Mouse (Mus musculus) embryonic facial prominence, embryonic 12.5 days (tissue): ENCODE measurements around the gene Ppp3r2. TPM values are rescaled to one million over a fixed set of nuclear protein-coding genes. Genes with fewer than 3 reads are reported as not detected.

Source experiments
- ATAC-seq: fragments of 200-750 bp; cut with Nextera tagmentation; 2 replicates; pipeline ENCODE4 v1.8.0; 2017; ENCODE audit not compliant: insufficient number of reproducible peaks, insufficient read depth, low FRiP score, low TSS enrichment
- H3K27ac ChIP-seq: fragments of 300-500 bp; sonication (generic); 2 replicates; pipeline ENCODE4 v1.5.1; 2016; ENCODE audit warnings: mild to moderate bottlenecking
- H3K27me3 ChIP-seq: fragments of 300-500 bp; sonication (generic); 2 replicates; pipeline ENCODE4 v1.6.1; 2016; ENCODE audit warnings: mild to moderate bottlenecking, moderate library complexity
- H3K36me3 ChIP-seq: fragments of 300-500 bp; sonication (generic); 2 replicates; pipeline ENCODE4 v1.6.1; 2016; ENCODE audit warnings: mild to moderate bottlenecking
- H3K4me1 ChIP-seq: fragments of 300-500 bp; sonication (generic); 2 replicates; pipeline ENCODE4 v1.6.1; 2016
- H3K4me2 ChIP-seq: fragments of 300-500 bp; sonication (generic); replicated peaks from 2 replicates; pipeline ENCODE4 v1.6.1; 2016; ENCODE audit warnings: mild to moderate bottlenecking, moderate library complexity
- H3K4me3 ChIP-seq: fragments of 300-500 bp; sonication (generic); 2 replicates; pipeline ENCODE4 v1.5.1; 2016; ENCODE audit warnings: mild to moderate bottlenecking
- H3K9ac ChIP-seq: fragments of 300-500 bp; sonication (generic); 2 replicates; pipeline ENCODE4 v1.6.1; 2016; ENCODE audit warnings: mild to moderate bottlenecking, moderate library complexity
- H3K9me3 ChIP-seq: fragments of 300-500 bp; sonication (generic); 2 replicates; pipeline ENCODE4 v1.6.1; 2016; ENCODE audit warnings: mild to moderate bottlenecking, moderate library complexity
- WGBS: fragments of 180-500 bp; shearing (Covaris S2); methylation state at CpG from one replicate; pipeline ENCODE4 v1.1.7; 2016; 5-methylcytosine and 5-hydroxymethylcytosine counted together
- polyA plus RNA-seq: library from polyadenylated mRNA; unstranded; fragments of >200 nt; fragmentation: Nextera tagmentation; extraction: Ambion mirVana; gene quantifications from 2 replicates; pipeline ENCODE4 v1.2.1, GENCODE M21; 2016

Ppp3r2 gene
- polyA plus RNA-seq, 1 experiment from 2014 or later, result 0.17 TPM

- Histone ChIP-seq H3K36me3 (peaks cover 45% of the 10 kb centered on the region), H3K4me3 (no peak overlapping the region), H3K4me2 (no peak overlapping the region), H3K4me1 (no peaks in the 10 kb centered on the region), H3K27ac (no peak overlapping the region), H3K9me3 (no peaks in the 10 kb centered on the region), H3K9ac (no peak overlapping the region), H3K27me3 (no peaks in the 10 kb centered on the region)
- WGBS, result 96% methylated on average over 1 of the region's 1 CpGs
- ATAC-seq, result no peak
Observed at GRCm38 (mm10) chr4:49659421-49659820, 22.4 kb downstream of the Ppp3r2 start.

GRCm38 (mm10) chr4:49639913-49640312, 41.9 kb downstream of the Ppp3r2 start:
- no peaks in the 10 kb centered on the region for H3K27me3 ChIP-seq
- no peak overlapping the region for H3K4me2 ChIP-seq
- H3K9me3 ChIP-seq, result no peaks in the 10 kb centered on the region
- no peak overlapping the region for H3K9ac ChIP-seq
- H3K27ac ChIP-seq, result no peak overlapping the region
- peaks cover 60% of the 10 kb centered on the region for H3K36me3 ChIP-seq
- WGBS, result 79% methylated on average over 2 of the region's 2 CpGs
- no peak for ATAC-seq
- H3K4me1 ChIP-seq, result no peaks in the 10 kb centered on the region
- no peak overlapping the region for H3K4me3 ChIP-seq

GRCm38 (mm10) chr4:49637821-49638220, 44.0 kb downstream of the Ppp3r2 start:
- ATAC-seq, result no peak
- H3K27me3 ChIP-seq, result no peaks in the 10 kb centered on the region
- no peak overlapping the region for H3K4me3 ChIP-seq
- H3K9me3 ChIP-seq, result no peaks in the 10 kb centered on the region
- 93% methylated on average over 11 of the region's 11 CpGs for WGBS
- 0 out of 2 replicates have a peak, but pooled peaks cover 6% of the 10 kb centered on the region for H3K4me1 ChIP-seq
- no peak overlapping the region for H3K4me2 ChIP-seq
- no peak overlapping the region for H3K9ac ChIP-seq
- H3K27ac ChIP-seq, result no peak overlapping the region
- peaks cover 51% of the 10 kb centered on the region for H3K36me3 ChIP-seq

GRCm38 (mm10) chr4:49632139-49632481, 49.7 kb downstream of the Ppp3r2 start:
- Histone ChIP-seq H3K9me3 (no peaks in the 10 kb centered on the region), H3K27ac (peak overlapping the region; percentile 91), H3K27me3 (no peaks in the 10 kb centered on the region), H3K4me2 (peak overlapping the region; percentile 54), H3K4me3 (peak overlapping the region; percentile 84), H3K9ac (peak overlapping the region; percentile 84), H3K36me3 (peaks cover 25% of the 10 kb centered on the region), H3K4me1 (0 out of 2 replicates have a peak, but pooled peaks cover 6% of the 10 kb centered on the region)
- ATAC-seq, result peak; percentile 74; the same call in 1 of the 2 replicates
- 1% methylated on average over 30 of the region's 30 CpGs for WGBS

GRCm38 (mm10) chr4:49631319-49632138, 50.3 kb downstream of the Ppp3r2 start, which contains the start of gene Rnf20:
Gene Rnf20, plus strand, starts transcription at chr4:49632006.
- Histone ChIP-seq H3K9ac (peak within 1 kb of the TSS; percentile 84), H3K27ac (peak within 1 kb of the TSS; percentile 91), H3K9me3 (no peaks in the 10 kb centered on the region), H3K4me2 (peak within 1 kb of the TSS; percentile 54), H3K4me3 (peak within 1 kb of the TSS; percentile 84), H3K27me3 (no peaks in the 10 kb centered on the region), H3K4me1 (0 out of 2 replicates have a peak, but pooled peaks cover 6% of the 10 kb centered on the region), H3K36me3 (peaks cover 20% of the 10 kb centered on the region)
- WGBS, result 4% methylated on average over 37 of the region's 37 CpGs
- peak; percentile 96 for ATAC-seq

- H3K4me3 ChIP-seq, result no peak overlapping the region
- H3K36me3 ChIP-seq, result 0 out of 2 replicates have a peak, but pooled peaks cover 3% of the 10 kb centered on the region
- no peak overlapping the region for H3K9ac ChIP-seq
- H3K4me2 ChIP-seq, result no peak overlapping the region
- no peak overlapping the region for H3K27ac ChIP-seq
- 73% methylated on average over 5 of the region's 5 CpGs for WGBS
- 0 out of 2 replicates have a peak, but pooled peaks cover 6% of the 10 kb centered on the region for H3K4me1 ChIP-seq
- no peaks in the 10 kb centered on the region for H3K9me3 ChIP-seq
- H3K27me3 ChIP-seq, result no peaks in the 10 kb centered on the region
- ATAC-seq, result no peak
Observed at GRCm38 (mm10) chr4:49628941-49629340, 52.9 kb downstream of the Ppp3r2 start.

Other genes with a start within 250 kb of the Ppp3r2 start
- not detected in 2 replicates for gene Acnat1, start 208.1 kb downstream of the Ppp3r2 start, polyA plus RNA-seq
- 0.08 and 0.24 TPM in 2 replicates for gene Baat, start 175.5 kb downstream of the Ppp3r2 start, polyA plus RNA-seq
- 85.6 and 87.7 TPM in 2 replicates for gene Mrpl50, start 160.9 kb downstream of the Ppp3r2 start, polyA plus RNA-seq
- gene Zfp189, start 160.8 kb downstream of the Ppp3r2 start, polyA plus RNA-seq, result 11.8 and 12.5 TPM in 2 replicates
- gene Aldob, start 132.5 kb downstream of the Ppp3r2 start, polyA plus RNA-seq, result 0.10 TPM in 1 of 2 replicates, not detected in the other
- 25.0 and 26.1 TPM in 2 replicates for gene Tmem246, start 84.1 kb downstream of the Ppp3r2 start, polyA plus RNA-seq
- gene Rnf20, start 50.0 kb downstream of the Ppp3r2 start, polyA plus RNA-seq, result 53.4 and 56.3 TPM in 2 replicates
- 2.5 TPM in 2 replicates for gene Grin3a, start 163.7 kb upstream of the Ppp3r2 start, polyA plus RNA-seq